Mouse (Mus musculus): ENCODE measurements around the gene Spa17. TPM values are rescaled to one million over a fixed set of nuclear protein-coding genes. Genes with fewer than 3 reads are reported as not detected.

Gene Spa17
- total and polyA plus RNA-seq, 2 experiments from 2014 or later = 13.8 to 14.0 TPM

DNA sequence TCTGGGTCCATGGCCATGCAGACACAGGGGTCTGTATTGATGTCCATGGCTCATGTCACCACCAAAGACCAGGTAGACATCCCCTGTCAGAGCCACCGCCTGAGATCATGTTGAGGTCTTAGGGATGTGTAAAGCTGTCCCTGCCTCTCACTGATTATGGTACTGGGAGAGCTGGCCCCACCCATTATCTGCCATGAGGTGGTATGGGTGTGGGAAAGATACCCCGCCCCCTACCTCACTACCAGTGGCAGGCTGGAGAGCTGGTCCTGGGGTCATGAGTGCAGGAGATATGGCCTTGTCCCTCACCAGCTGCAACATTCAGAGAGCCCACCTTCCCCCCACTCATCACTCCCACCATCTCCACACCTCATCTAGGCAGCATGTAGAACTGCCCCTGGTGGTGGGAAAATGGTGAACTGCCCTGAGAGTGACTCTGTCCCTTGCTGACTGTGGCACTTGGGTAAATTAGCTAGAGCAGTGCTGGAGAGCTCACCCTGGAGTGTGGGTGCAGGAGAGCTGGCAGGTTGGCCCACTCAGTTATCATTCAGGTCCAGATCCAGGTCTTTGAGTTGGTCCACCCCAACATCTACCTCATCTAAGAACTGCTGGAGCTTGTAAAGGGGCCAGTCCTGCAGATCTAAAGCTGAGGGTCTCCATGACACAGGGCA lies 12.8 kb downstream of the Spa17 start:
- ATAC-seq (ENCODE audit: insufficient read depth, low read depth) (no peak), DNase-seq (ENCODE audit: low spot score) (no peak)
- H3K9me3 ChIP-seq (replicated peaks; ENCODE audit: control insufficient read depth, low read length) = no peaks in the 10 kb centered on the region
- H3K27ac ChIP-seq (ENCODE audit: low read depth) = no peak overlapping the region
- no peak overlapping the region for H3K4me2 ChIP-seq (ENCODE audit: low read depth, low read length)
- TF ChIP-seq EP300 (IDR thresholded peaks at IDR 0.05; ENCODE audit: low read depth) (no peak), CTCF (IDR thresholded peaks at IDR 0.05; ENCODE audit: low read depth) (no peak)
- 83% methylated on average over 2 of the region's 2 CpGs for WGBS
- no peak overlapping the region for H3K9ac ChIP-seq (replicated peaks; ENCODE audit: low read depth, low read length)
- H3K4me1 ChIP-seq (ENCODE audit: control insufficient read depth, insufficient read depth) = no peaks in the 10 kb centered on the region
- H3K4me3 ChIP-seq (ENCODE audit: low read depth, low read length) = no peak overlapping the region
- H3K27me3 ChIP-seq (ENCODE audit: control insufficient read depth, insufficient read depth, low read length) = no peaks in the 10 kb centered on the region
- no peaks in the 10 kb centered on the region for H3K36me3 ChIP-seq (replicated peaks; ENCODE audit: control insufficient read depth, insufficient read depth, low read length)

GRCm38 (mm10) chr9:37598637-37599036 lies 14.9 kb downstream of the Spa17 start:
- Histone ChIP-seq H3K36me3 (replicated peaks; ENCODE audit: control insufficient read depth, insufficient read depth, low read length) (no peaks in the 10 kb centered on the region), H3K4me2 (ENCODE audit: low read depth, low read length) (no peak overlapping the region), H3K27ac (ENCODE audit: low read depth) (no peak overlapping the region), H3K4me3 (ENCODE audit: low read depth, low read length) (no peak overlapping the region), H3K4me1 (ENCODE audit: control insufficient read depth, insufficient read depth) (no peaks in the 10 kb centered on the region), H3K9me3 (replicated peaks; ENCODE audit: control insufficient read depth, low read length) (no peaks in the 10 kb centered on the region), H3K27me3 (ENCODE audit: control insufficient read depth, insufficient read depth, low read length) (no peaks in the 10 kb centered on the region), H3K9ac (replicated peaks; ENCODE audit: low read depth, low read length) (no peak overlapping the region)
- DNase-seq (ENCODE audit: low spot score) (no peak), ATAC-seq (ENCODE audit: insufficient read depth, low read depth) (no peak)
- no peak for TF ChIP-seq EP300 (IDR thresholded peaks at IDR 0.05; ENCODE audit: low read depth)
- TF ChIP-seq CTCF (IDR thresholded peaks at IDR 0.05; ENCODE audit: low read depth) = no peak
- 80% methylated on average over 2 of the region's 2 CpGs for WGBS

GRCm38 (mm10) chr9:37595570-37595969 lies 18.0 kb downstream of the Spa17 start:
- Histone ChIP-seq H3K9me3 (replicated peaks; ENCODE audit: control insufficient read depth, low read length) (no peaks in the 10 kb centered on the region), H3K4me1 (ENCODE audit: control insufficient read depth, insufficient read depth) (no peaks in the 10 kb centered on the region), H3K4me2 (ENCODE audit: low read depth, low read length) (no peak overlapping the region), H3K4me3 (ENCODE audit: low read depth, low read length) (no peak overlapping the region), H3K36me3 (replicated peaks; ENCODE audit: control insufficient read depth, insufficient read depth, low read length) (no peaks in the 10 kb centered on the region), H3K9ac (replicated peaks; ENCODE audit: low read depth, low read length) (no peak overlapping the region), H3K27ac (ENCODE audit: low read depth) (no peak overlapping the region), H3K27me3 (ENCODE audit: control insufficient read depth, insufficient read depth, low read length) (no peaks in the 10 kb centered on the region)
- WGBS = 75% methylated on average over 1 of the region's 1 CpGs
- DNase-seq (ENCODE audit: low spot score) (no peak), ATAC-seq (ENCODE audit: insufficient read depth, low read depth) (no peak)
- TF ChIP-seq EP300 (IDR thresholded peaks at IDR 0.05; ENCODE audit: low read depth) (no peak), CTCF (IDR thresholded peaks at IDR 0.05; ENCODE audit: low read depth) (no peak)

GRCm38 (mm10) chr9:37593690-37594089 lies 19.8 kb downstream of the Spa17 start:
- Histone ChIP-seq H3K27ac (ENCODE audit: low read depth) (no peak overlapping the region), H3K4me2 (ENCODE audit: low read depth, low read length) (no peak overlapping the region), H3K4me3 (ENCODE audit: low read depth, low read length) (no peak overlapping the region), H3K4me1 (ENCODE audit: control insufficient read depth, insufficient read depth) (no peaks in the 10 kb centered on the region), H3K9me3 (replicated peaks; ENCODE audit: control insufficient read depth, low read length) (no peaks in the 10 kb centered on the region), H3K36me3 (replicated peaks; ENCODE audit: control insufficient read depth, insufficient read depth, low read length) (no peaks in the 10 kb centered on the region), H3K9ac (replicated peaks; ENCODE audit: low read depth, low read length) (no peak overlapping the region), H3K27me3 (ENCODE audit: control insufficient read depth, insufficient read depth, low read length) (no peaks in the 10 kb centered on the region)
- no peak for DNase-seq (ENCODE audit: low spot score)
- WGBS = 84% methylated on average over 3 of the region's 3 CpGs
- ATAC-seq (ENCODE audit: insufficient read depth, low read depth) = no peak
- TF ChIP-seq EP300 (IDR thresholded peaks at IDR 0.05; ENCODE audit: low read depth) = no peak

- Histone ChIP-seq H3K27me3 (ENCODE audit: control insufficient read depth, insufficient read depth, low read length) (no peaks in the 10 kb centered on the region), H3K4me2 (ENCODE audit: low read depth, low read length) (no peak overlapping the region), H3K9me3 (replicated peaks; ENCODE audit: control insufficient read depth, low read length) (no peaks in the 10 kb centered on the region), H3K4me1 (ENCODE audit: control insufficient read depth, insufficient read depth) (no peaks in the 10 kb centered on the region), H3K27ac (ENCODE audit: low read depth) (no peak overlapping the region), H3K9ac (replicated peaks; ENCODE audit: low read depth, low read length) (no peak overlapping the region), H3K4me3 (ENCODE audit: low read depth, low read length) (no peak overlapping the region), H3K36me3 (replicated peaks; ENCODE audit: control insufficient read depth, insufficient read depth, low read length) (no peaks in the 10 kb centered on the region)
- ATAC-seq (ENCODE audit: insufficient read depth, low read depth) (no peak), DNase-seq (ENCODE audit: low spot score) (no peak)
- WGBS = 37% methylated on average over 6 of the region's 6 CpGs
- TF ChIP-seq EP300 (IDR thresholded peaks at IDR 0.05; ENCODE audit: low read depth) = no peak
- TF ChIP-seq CTCF (IDR thresholded peaks at IDR 0.05; ENCODE audit: low read depth) = no peak
Measured at GRCm38 (mm10) chr9:37592633-37593032, 20.9 kb downstream of the Spa17 start.

- Histone ChIP-seq H3K4me1 (ENCODE audit: control insufficient read depth, insufficient read depth) (no peaks in the 10 kb centered on the region), H3K9ac (replicated peaks; ENCODE audit: low read depth, low read length) (no peak overlapping the region), H3K4me3 (ENCODE audit: low read depth, low read length) (no peak overlapping the region), H3K9me3 (replicated peaks; ENCODE audit: control insufficient read depth, low read length) (no peaks in the 10 kb centered on the region), H3K4me2 (ENCODE audit: low read depth, low read length) (no peak overlapping the region), H3K27me3 (ENCODE audit: control insufficient read depth, insufficient read depth, low read length) (no peaks in the 10 kb centered on the region), H3K36me3 (replicated peaks; ENCODE audit: control insufficient read depth, insufficient read depth, low read length) (no peaks in the 10 kb centered on the region), H3K27ac (ENCODE audit: low read depth) (no peak overlapping the region)
- ATAC-seq (ENCODE audit: insufficient read depth, low read depth) (no peak), DNase-seq (ENCODE audit: low spot score) (no peak)
- 54% methylated on average over 2 of the region's 2 CpGs for WGBS
- TF ChIP-seq CTCF (IDR thresholded peaks at IDR 0.05; ENCODE audit: low read depth) (no peak), EP300 (IDR thresholded peaks at IDR 0.05; ENCODE audit: low read depth) (no peak)
Measured at GRCm38 (mm10) chr9:37592025-37592424, 21.5 kb downstream of the Spa17 start.
